Mouse (Mus musculus) bone marrow macrophage, adult 2 months (primary cell): ENCODE measurements around the gene Calm5.

Experiments
- CTCF ChIP-seq: IDR thresholded peaks from 2 replicates; pipeline ENCODE4 v1.5.1; 2012; ENCODE audit warnings: low read depth, mild to moderate bottlenecking, low read length, moderate library complexity
- POLR2A ChIP-seq: IDR thresholded peaks from 2 replicates; pipeline ENCODE4 v1.6.1; 2012; ENCODE audit warnings: mild to moderate bottlenecking, low read depth, low read length, borderline replicate concordance

DNA sequence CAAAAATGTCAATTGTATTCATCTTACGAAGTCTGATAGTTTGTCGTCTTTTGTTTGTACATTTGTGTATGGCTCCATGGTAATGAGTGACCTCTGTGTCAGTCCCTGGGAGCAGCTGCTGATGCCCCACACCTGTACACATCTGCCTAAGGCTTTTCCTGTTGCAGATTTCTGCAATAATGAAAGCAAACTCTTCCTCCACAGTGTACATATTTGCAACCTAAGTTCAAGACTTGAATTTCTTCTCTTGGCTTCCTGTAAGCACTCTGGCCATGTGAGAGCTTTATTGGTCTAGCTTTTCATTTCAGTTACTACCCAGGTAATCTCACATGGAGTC is 35.3 kb upstream of the Calm5 start:
- TF ChIP-seq POLR2A (no peak), CTCF (no peak)
